Mouse (Mus musculus) neural tube, embryonic 14.5 days (tissue): ENCODE data around the gene Lrrn4cl. TPM values are rescaled to one million over a fixed set of nuclear protein-coding genes. Genes with fewer than 3 reads are reported as not detected.
"Not testable (repeated sequence)": the region's sequence is repeated elsewhere in the genome, so short reads cannot be mapped to it uniquely, and the experiment has no call there.

Experiments
- ATAC-seq: fragments of 200-750 bp; cut with Nextera tagmentation; 2 replicates; pipeline ENCODE4 v1.8.0; 2017; ENCODE audit warnings: low read depth, mild to moderate bottlenecking, moderate TSS enrichment, moderate library complexity
- H3K27ac ChIP-seq: fragments of 300-500 bp; sonication (generic); 2 replicates; pipeline ENCODE4 v1.5.1; 2014; ENCODE audit warnings: low read depth, mild to moderate bottlenecking, control low read depth, low read length, moderate library complexity, mixed read lengths
- H3K27me3 ChIP-seq: fragments of 300-500 bp; sonication (generic); 2 replicates; pipeline ENCODE4 v1.6.1; 2014; ENCODE audit warnings: low read length; ENCODE audit not compliant: control insufficient read depth, insufficient read depth
- H3K36me3 ChIP-seq: fragments of 300-500 bp; sonication (generic); 2 replicates; pipeline ENCODE4 v1.6.1; 2014; ENCODE audit warnings: low read length, mixed read lengths; ENCODE audit not compliant: control insufficient read depth, insufficient read depth
- H3K4me1 ChIP-seq: fragments of 300-500 bp; sonication (generic); 2 replicates; pipeline ENCODE4 v1.6.1; 2014; ENCODE audit warnings: low read length; ENCODE audit not compliant: control insufficient read depth, insufficient read depth
- H3K4me2 ChIP-seq: fragments of 300-500 bp; sonication (generic); 2 replicates; pipeline ENCODE4 v1.6.1; 2014; ENCODE audit warnings: mild to moderate bottlenecking, low read depth, low read length, control low read depth
- H3K4me3 ChIP-seq: fragments of 300-500 bp; sonication (generic); 2 replicates; pipeline ENCODE4 v1.5.1; 2014; ENCODE audit warnings: low read depth, low read length, control low read depth, mixed read lengths
- H3K9ac ChIP-seq: fragments of 300-500 bp; sonication (generic); replicated peaks from 2 replicates; pipeline ENCODE4 v1.6.1; 2014; ENCODE audit warnings: low read depth, mild to moderate bottlenecking, control low read depth, low read length, mixed read lengths
- H3K9me3 ChIP-seq: fragments of 300-500 bp; sonication (generic); 2 replicates; pipeline ENCODE4 v1.6.1; 2016; ENCODE audit warnings: low read length; ENCODE audit not compliant: control insufficient read depth
- WGBS: fragments of 180-500 bp; shearing (Covaris S2); extraction: QIAGEN DNeasy Blood & Tissue Kit; methylation state at CpG from one replicate; pipeline ENCODE4 v1.1.7; 2014; 5-methylcytosine and 5-hydroxymethylcytosine counted together
- polyA plus RNA-seq: library from polyadenylated mRNA; unstranded; fragments of >200 nt; fragmentation: Nextera tagmentation; extraction: Ambion mirVana; gene quantifications from 2 replicates; pipeline ENCODE4 v1.2.1, GENCODE M21; 2014

Lrrn4cl gene
- polyA plus RNA-seq, 1 experiment from 2014 or later, result 0.99 TPM

GRCm38 (mm10) chr19:8832971-8833370 is 17.6 kb upstream of the Lrrn4cl start:
- Histone ChIP-seq H3K4me2 (no peak overlapping the region), H3K4me1 (no peaks in the 10 kb centered on the region), H3K36me3 (peaks cover 61% of the 10 kb centered on the region), H3K4me3 (no peak overlapping the region), H3K9ac (no peak overlapping the region), H3K27me3 (no peaks in the 10 kb centered on the region), H3K9me3 (no peaks in the 10 kb centered on the region), H3K27ac (no peak overlapping the region)
- no peak for ATAC-seq
- 96% methylated on average over 4 of the region's 4 CpGs for WGBS

GRCm38 (mm10) chr19:8836327-8836726 is 14.2 kb upstream of the Lrrn4cl start:
- peaks cover 28% of the 10 kb centered on the region for H3K36me3 ChIP-seq
- H3K27ac ChIP-seq, H3K9ac ChIP-seq, H3K4me3 ChIP-seq, ATAC-seq, H3K9me3 ChIP-seq, H3K27me3 ChIP-seq: not testable (repeated sequence)
- WGBS, result 97% methylated on average over 10 of the region's 10 CpGs
- peaks cover 16% of the 10 kb centered on the region for H3K4me1 ChIP-seq
- peak overlapping the region; percentile 66; the same call in 1 of the 2 replicates for H3K4me2 ChIP-seq

GRCm38 (mm10) chr19:8837251-8837791 is 13.2 kb upstream of the Lrrn4cl start, which contains the start of gene Bscl2:
Gene Bscl2 (plus strand): TSS chr19:8837467.
- H3K27ac ChIP-seq, result peak within 1 kb of the TSS; percentile 97
- peaks cover 17% of the 10 kb centered on the region for H3K4me1 ChIP-seq
- peak within 1 kb of the TSS; percentile 66 for H3K4me2 ChIP-seq
- no peaks in the 10 kb centered on the region for H3K9me3 ChIP-seq
- peak; percentile 64 for ATAC-seq
- peak within 1 kb of the TSS; percentile 86 for H3K9ac ChIP-seq
- WGBS, result under 1% methylated on average over 37 of the region's 38 CpGs
- H3K27me3 ChIP-seq, result no peaks in the 10 kb centered on the region
- H3K36me3 ChIP-seq, result peaks cover 20% of the 10 kb centered on the region
- peak within 1 kb of the TSS; percentile 72 for H3K4me3 ChIP-seq

- Histone ChIP-seq H3K4me1 (peaks cover 17% of the 10 kb centered on the region), H3K4me2 (peak overlapping the region; percentile 66), H3K4me3 (peak overlapping the region; percentile 72), H3K27me3 (no peaks in the 10 kb centered on the region), H3K27ac (peak overlapping the region; percentile 97), H3K9me3 (no peaks in the 10 kb centered on the region), H3K9ac (peak overlapping the region; percentile 86), H3K36me3 (peaks cover 18% of the 10 kb centered on the region)
- WGBS, result 15% methylated on average over 15 of the region's 15 CpGs
- ATAC-seq, result peak; percentile 0; the same call in 1 of the 2 replicates
Measured at GRCm38 (mm10) chr19:8838041-8838730, 12.4 kb upstream of the Lrrn4cl start.

GRCm38 (mm10) chr19:8839103-8839907 is 11.3 kb upstream of the Lrrn4cl start, which contains the start of gene Gng3:
Gene Gng3 (minus strand): TSS chr19:8839194.
- peaks cover 10% of the 10 kb centered on the region for H3K36me3 ChIP-seq
- ATAC-seq, result peak; percentile 92
- H3K4me2 ChIP-seq, result peak within 1 kb of the TSS; percentile 66
- no peaks in the 10 kb centered on the region for H3K27me3 ChIP-seq
- H3K4me3 ChIP-seq, result peak within 1 kb of the TSS; percentile 72
- 43% methylated on average over 11 of the region's 11 CpGs for WGBS
- H3K9me3 ChIP-seq, result no peaks in the 10 kb centered on the region
- peak within 1 kb of the TSS; percentile 86 for H3K9ac ChIP-seq
- H3K4me1 ChIP-seq, result peaks cover 17% of the 10 kb centered on the region
- peak within 1 kb of the TSS; percentile 97 for H3K27ac ChIP-seq

GRCm38 (mm10) chr19:8839908-8840791 is 10.4 kb upstream of the Lrrn4cl start:
- peak overlapping the region; percentile 67 for H3K9ac ChIP-seq
- peak; percentile 7; the same call in 1 of the 2 replicates for ATAC-seq
- peak overlapping the region; percentile 72 for H3K4me3 ChIP-seq
- peak overlapping the region; percentile 97 for H3K27ac ChIP-seq
- H3K27me3 ChIP-seq, result no peaks in the 10 kb centered on the region
- WGBS, result 16% methylated on average over 29 of the region's 29 CpGs
- H3K9me3 ChIP-seq, result no peaks in the 10 kb centered on the region
- H3K4me2 ChIP-seq, result peak overlapping the region; percentile 66
- H3K36me3 ChIP-seq, result peaks cover 5% of the 10 kb centered on the region
- peaks cover 17% of the 10 kb centered on the region for H3K4me1 ChIP-seq

GRCm38 (mm10) chr19:8841012-8841411 is 9.6 kb upstream of the Lrrn4cl start:
- Histone ChIP-seq H3K4me3 (peak overlapping the region; percentile 72), H3K4me1 (peaks cover 17% of the 10 kb centered on the region), H3K27me3 (no peaks in the 10 kb centered on the region), H3K9me3 (no peaks in the 10 kb centered on the region), H3K36me3 (peaks cover 10% of the 10 kb centered on the region), H3K4me2 (peak overlapping the region; percentile 66), H3K27ac (no peak overlapping the region), H3K9ac (peak overlapping the region; percentile 67)
- ATAC-seq, result no peak
- 91% methylated on average over 7 of the region's 7 CpGs for WGBS

- ATAC-seq, result no peak
- no peak overlapping the region for H3K27ac ChIP-seq
- no peak overlapping the region for H3K4me2 ChIP-seq
- H3K4me3 ChIP-seq, result no peak overlapping the region
- WGBS, result 92% methylated on average over 6 of the region's 6 CpGs
- H3K27me3 ChIP-seq, result no peaks in the 10 kb centered on the region
- H3K9me3 ChIP-seq, result no peaks in the 10 kb centered on the region
- peaks cover 17% of the 10 kb centered on the region for H3K4me1 ChIP-seq
- H3K9ac ChIP-seq, result no peak overlapping the region
- peaks cover 21% of the 10 kb centered on the region for H3K36me3 ChIP-seq
Measured at GRCm38 (mm10) chr19:8842961-8843360, 7.6 kb upstream of the Lrrn4cl start.
